Mouse (Mus musculus): ENCODE data around the gene Ap4m1. TPM values are rescaled to one million over a fixed set of nuclear protein-coding genes. Genes with fewer than 3 reads are reported as not detected.

The Ap4m1 gene
- polyA plus RNA-seq, 1 experiment, result 37.2 TPM

- TF ChIP-seq POLR2A (IDR thresholded peaks at IDR 0.05; ENCODE audit: borderline replicate concordance, control insufficient read depth, low read depth, low read length), result no peak
- TF ChIP-seq CTCF (IDR thresholded peaks at IDR 0.05; ENCODE audit: control insufficient read depth, insufficient read depth, low read length), result peak; percentile 59
- Histone ChIP-seq H3K4me1 (ENCODE audit: control insufficient read depth, insufficient read depth, low read length) (peaks cover 1% of the 10 kb centered on the region; the same call in 1 of the 2 replicates), H3K27ac (ENCODE audit: control insufficient read depth, insufficient read depth, low read depth, low read length, poor library complexity) (no peak overlapping the region), H3K4me3 (replicated peaks; ENCODE audit: control insufficient read depth, low read depth, low read length) (no peak overlapping the region)
- WGBS, result 19% methylated on average over 3 of the region's 3 CpGs
These were observed 56.2 kb downstream of the Ap4m1 start for GRCm38 (mm10) chr5:138228026-138228425.

- TF ChIP-seq CTCF (IDR thresholded peaks at IDR 0.05; ENCODE audit: control insufficient read depth, insufficient read depth, low read length) (no peak), POLR2A (IDR thresholded peaks at IDR 0.05; ENCODE audit: borderline replicate concordance, control insufficient read depth, low read depth, low read length) (no peak)
- Histone ChIP-seq H3K4me3 (replicated peaks; ENCODE audit: control insufficient read depth, low read depth, low read length) (no peak overlapping the region), H3K27ac (ENCODE audit: control insufficient read depth, insufficient read depth, low read depth, low read length, poor library complexity) (no peak overlapping the region), H3K4me1 (ENCODE audit: control insufficient read depth, insufficient read depth, low read length) (peaks cover 1% of the 10 kb centered on the region; the same call in 1 of the 2 replicates)
- WGBS, result 57% methylated on average over 3 of the region's 3 CpGs
These were observed 57.7 kb downstream of the Ap4m1 start for GRCm38 (mm10) chr5:138229511-138229910.

Other genes starting within 250 kb of the Ap4m1 start
- not detected in 2 replicates for gene Gjc3, start 208.9 kb upstream of the Ap4m1 start, polyA plus RNA-seq (2011; ENCODE audit: insufficient read depth, insufficient read length, low replicate concordance, missing spikeins)
- gene Azgp1, start 190.5 kb upstream of the Ap4m1 start, polyA plus RNA-seq (2011; ENCODE audit: insufficient read depth, insufficient read length, low replicate concordance, missing spikeins), result 4.6 and 9.7 TPM in 2 replicates
- not detected in 2 replicates for gene Smok3a, start 150.7 kb upstream of the Ap4m1 start, polyA plus RNA-seq (2011; ENCODE audit: insufficient read depth, insufficient read length, low replicate concordance, missing spikeins)
- not detected in 2 replicates for gene Smok3b, start 150.6 kb upstream of the Ap4m1 start, polyA plus RNA-seq (2011; ENCODE audit: insufficient read depth, insufficient read length, low replicate concordance, missing spikeins)
- not detected in 2 replicates for gene Smok3c, start 118.8 kb upstream of the Ap4m1 start, polyA plus RNA-seq (2011; ENCODE audit: insufficient read depth, insufficient read length, low replicate concordance, missing spikeins)
- gene Zkscan1, start 86.9 kb upstream of the Ap4m1 start, polyA plus RNA-seq (2011; ENCODE audit: insufficient read depth, insufficient read length, low replicate concordance, missing spikeins), result 6.0 and 9.0 TPM in 2 replicates
- gene Zscan21, start 55.1 kb upstream of the Ap4m1 start, polyA plus RNA-seq (2011; ENCODE audit: insufficient read depth, insufficient read length, low replicate concordance, missing spikeins), result 4.3 and 6.5 TPM in 2 replicates
- 2.2 and 2.7 TPM in 2 replicates for gene Zfp113, start 16.3 kb upstream of the Ap4m1 start, polyA plus RNA-seq (2011; ENCODE audit: insufficient read depth, insufficient read length, low replicate concordance, missing spikeins)
- 36.0 and 72.4 TPM in 2 replicates for gene Cops6, start 10.9 kb upstream of the Ap4m1 start, polyA plus RNA-seq (2011; ENCODE audit: insufficient read depth, insufficient read length, low replicate concordance, missing spikeins)
- 198 and 236 TPM in 2 replicates for gene Mcm7, start 420 bp downstream of the Ap4m1 start, polyA plus RNA-seq (2011; ENCODE audit: insufficient read depth, insufficient read length, low replicate concordance, missing spikeins)
- gene Taf6, start 15.4 kb downstream of the Ap4m1 start, polyA plus RNA-seq (2011; ENCODE audit: insufficient read depth, insufficient read length, low replicate concordance, missing spikeins), result 13.2 and 31.0 TPM in 2 replicates
- gene Cnpy4, start 15.5 kb downstream of the Ap4m1 start, polyA plus RNA-seq (2011; ENCODE audit: insufficient read depth, insufficient read length, low replicate concordance, missing spikeins), result 14.1 and 19.6 TPM in 2 replicates
- gene Mblac1, start 22.3 kb downstream of the Ap4m1 start, polyA plus RNA-seq (2011; ENCODE audit: insufficient read depth, insufficient read length, low replicate concordance, missing spikeins), result 0.99 and 2.3 TPM in 2 replicates
- 0.74 TPM in 1 of 2 replicates, not detected in the other for gene Nxpe5, start 53.9 kb downstream of the Ap4m1 start, polyA plus RNA-seq (2011; ENCODE audit: insufficient read depth, insufficient read length, low replicate concordance, missing spikeins)
- gene Lamtor4, start 83.5 kb downstream of the Ap4m1 start, polyA plus RNA-seq (2011; ENCODE audit: insufficient read depth, insufficient read length, low replicate concordance, missing spikeins), result 69.8 and 167 TPM in 2 replicates
- 54.9 and 151 TPM in 2 replicates for gene BC037034, start 92.0 kb downstream of the Ap4m1 start, polyA plus RNA-seq (2011; ENCODE audit: insufficient read depth, insufficient read length, low replicate concordance, missing spikeins)
- not detected in 2 replicates for gene Gal3st4, start 100.8 kb downstream of the Ap4m1 start, polyA plus RNA-seq (2011; ENCODE audit: insufficient read depth, insufficient read length, low replicate concordance, missing spikeins)
- 0.25 TPM in 1 of 2 replicates, not detected in the other for gene Gm43720, start 108.0 kb downstream of the Ap4m1 start, polyA plus RNA-seq (2011; ENCODE audit: insufficient read depth, insufficient read length, low replicate concordance, missing spikeins)
- 4.0 and 8.4 TPM in 2 replicates for gene Gpc2, start 108.0 kb downstream of the Ap4m1 start, polyA plus RNA-seq (2011; ENCODE audit: insufficient read depth, insufficient read length, low replicate concordance, missing spikeins)
- gene Stag3, start 108.2 kb downstream of the Ap4m1 start, polyA plus RNA-seq (2011; ENCODE audit: insufficient read depth, insufficient read length, low replicate concordance, missing spikeins), result 12.4 and 13.5 TPM in 2 replicates
- not detected in 2 replicates for gene Pvrig, start 170.0 kb downstream of the Ap4m1 start, polyA plus RNA-seq (2011; ENCODE audit: insufficient read depth, insufficient read length, low replicate concordance, missing spikeins)

Measured in bone marrow, adult 2 months (tissue).